Mouse (Mus musculus) right cerebral cortex, adult 2 months (tissue): ENCODE results near the gene Mustn1.

ENCODE experiments used
- DNase-seq, 2 experiments: peaks; one replicate each; pipeline ENCODE4 v3.0.0; 2021 to 2022; ENCODE audit warnings: low spot score in 2 of 2

Mustn1 gene

DNA sequence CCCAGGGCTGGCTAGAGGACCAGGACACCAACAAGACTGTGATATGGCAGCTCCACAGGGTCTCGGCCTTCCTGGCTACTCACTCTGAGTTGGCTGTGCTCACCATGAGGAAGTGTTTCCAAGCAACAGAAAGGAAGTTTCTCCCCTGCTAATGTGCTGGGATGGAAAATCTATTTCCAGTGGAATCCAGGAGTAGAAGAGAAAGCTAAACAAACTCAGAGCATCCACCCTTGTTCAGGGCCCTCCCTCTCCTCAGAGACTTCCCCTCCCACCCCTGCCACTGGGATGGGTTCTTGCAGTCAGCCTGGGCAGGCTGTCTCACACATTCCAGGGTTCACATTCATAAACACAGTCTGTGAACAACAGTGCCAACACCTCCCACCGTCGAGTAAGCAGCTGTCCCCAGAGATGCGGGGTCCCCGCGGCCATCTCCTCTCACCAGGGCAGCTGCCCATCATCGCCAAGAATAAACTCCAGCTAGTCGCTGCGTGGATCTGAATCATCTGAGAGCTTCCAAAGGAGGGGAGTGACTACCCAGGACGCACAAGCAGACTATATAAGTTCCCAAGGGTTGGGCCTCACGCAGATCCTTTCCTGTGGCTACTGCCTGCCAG, at the start of gene Mustn1:
Gene Mustn1 (plus strand): TSS at position 243 of the 614 bp plus-strand sequence.
- DNase-seq, result peak; percentile 45 to 46

DNA sequence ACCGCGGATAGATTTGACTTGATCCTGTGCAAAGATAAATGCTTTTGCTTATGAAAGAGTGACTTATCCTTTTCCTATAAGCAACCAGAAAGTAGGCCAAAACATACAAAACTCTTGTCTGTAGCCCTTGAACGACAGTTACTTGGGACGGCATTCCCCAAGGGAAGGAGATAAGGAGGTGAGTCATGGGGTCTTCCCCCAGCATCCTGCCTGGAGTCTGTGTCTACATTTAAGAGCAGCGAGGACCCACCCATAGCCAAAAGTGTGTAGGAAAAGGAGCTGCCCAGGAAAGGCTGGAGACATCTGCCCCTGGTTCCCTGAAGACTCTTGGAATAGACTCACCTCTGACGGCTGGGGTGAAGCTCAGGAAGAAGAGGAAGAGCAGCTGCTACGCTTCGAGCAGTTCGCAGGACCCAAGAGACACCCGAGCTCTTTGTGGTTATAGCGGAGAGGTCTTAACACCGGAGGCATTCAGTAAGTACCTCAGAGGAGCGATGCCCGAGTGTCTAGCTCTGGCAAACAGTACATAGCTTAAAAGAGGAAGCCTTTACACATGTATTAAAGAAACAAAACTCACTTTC, 41.5 kb upstream of the Mustn1 start:
- DNase-seq, result no peak

DNA sequence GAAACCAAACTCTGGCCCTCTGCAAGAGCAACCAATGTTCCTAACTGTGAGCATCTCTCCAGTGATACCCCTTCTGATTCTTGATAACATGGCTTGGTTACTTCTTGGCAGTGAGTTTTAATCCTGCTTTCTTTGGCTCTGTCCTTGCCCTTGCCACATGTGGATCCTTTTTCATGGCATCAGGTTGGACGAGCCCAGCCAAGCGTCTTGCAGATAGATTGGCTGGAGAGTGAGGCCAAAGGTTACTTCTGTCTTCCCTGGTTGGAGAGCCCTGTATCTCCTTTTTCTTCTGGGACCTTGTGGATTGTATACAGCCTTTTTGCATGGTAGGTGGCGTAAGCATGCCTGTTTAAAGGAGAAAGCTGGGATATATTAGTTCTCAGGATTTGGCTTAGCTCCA, 35.3 kb upstream of the Mustn1 start:
- DNase-seq, result no peak

DNA sequence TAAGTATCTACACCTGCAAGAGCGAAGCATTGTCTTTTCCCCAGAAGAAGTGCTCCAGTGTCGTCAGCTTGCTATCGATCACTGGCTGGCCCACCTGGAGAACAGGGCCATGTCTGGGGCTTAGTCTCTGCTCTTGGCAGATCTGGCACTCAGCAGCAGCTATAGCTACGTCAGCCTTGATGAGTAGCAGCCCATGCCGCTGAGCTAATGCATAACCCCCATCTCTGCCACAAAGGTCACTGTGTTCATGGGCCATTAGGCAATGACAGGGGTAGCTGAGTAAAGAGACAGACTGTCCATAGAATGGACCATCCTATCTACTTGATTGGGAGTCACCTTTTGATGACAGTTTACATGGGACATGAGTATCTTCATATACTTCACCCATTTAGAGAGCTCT, 28.5 kb upstream of the Mustn1 start:
- DNase-seq, result no peak

DNA sequence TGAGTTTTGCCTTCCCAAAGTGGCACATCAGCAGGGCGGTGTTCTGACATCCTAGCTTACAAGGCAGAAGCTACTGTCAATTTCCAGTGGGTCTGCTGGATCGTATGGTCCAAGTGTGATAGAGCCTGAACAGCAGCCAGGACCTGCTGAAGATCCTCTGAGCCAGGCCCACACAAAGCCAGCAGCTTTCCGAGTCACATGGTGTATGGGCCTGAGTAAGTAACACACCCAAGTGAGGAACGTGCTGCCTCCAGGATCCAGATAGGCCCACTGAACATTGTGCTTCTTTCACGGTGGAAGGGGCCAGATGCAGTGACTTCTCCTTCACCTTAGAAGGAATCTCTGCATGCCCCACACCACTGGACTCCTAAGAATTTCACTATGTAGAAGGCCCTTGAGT, 26.7 kb upstream of the Mustn1 start:
- no peak for DNase-seq

DNA sequence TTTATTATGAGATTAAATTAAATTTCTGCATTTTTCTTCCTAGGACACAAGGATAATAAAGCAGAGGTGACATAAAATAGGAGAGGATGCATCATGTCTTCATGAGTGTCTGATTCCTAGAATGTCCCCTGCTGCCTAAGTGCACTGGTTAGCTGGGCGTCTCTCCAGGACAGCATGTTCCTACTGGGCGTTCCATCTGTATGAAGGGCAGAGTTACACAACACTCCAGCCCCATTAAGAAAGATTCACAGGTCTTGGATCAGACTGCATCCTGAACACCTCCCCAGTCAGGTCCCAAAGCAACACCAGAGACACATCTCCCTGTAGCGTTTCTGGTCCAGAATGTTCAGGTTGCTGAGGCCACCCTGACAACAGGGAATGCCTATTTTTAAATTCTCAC, 23.7 kb upstream of the Mustn1 start:
- DNase-seq, result no peak

DNA sequence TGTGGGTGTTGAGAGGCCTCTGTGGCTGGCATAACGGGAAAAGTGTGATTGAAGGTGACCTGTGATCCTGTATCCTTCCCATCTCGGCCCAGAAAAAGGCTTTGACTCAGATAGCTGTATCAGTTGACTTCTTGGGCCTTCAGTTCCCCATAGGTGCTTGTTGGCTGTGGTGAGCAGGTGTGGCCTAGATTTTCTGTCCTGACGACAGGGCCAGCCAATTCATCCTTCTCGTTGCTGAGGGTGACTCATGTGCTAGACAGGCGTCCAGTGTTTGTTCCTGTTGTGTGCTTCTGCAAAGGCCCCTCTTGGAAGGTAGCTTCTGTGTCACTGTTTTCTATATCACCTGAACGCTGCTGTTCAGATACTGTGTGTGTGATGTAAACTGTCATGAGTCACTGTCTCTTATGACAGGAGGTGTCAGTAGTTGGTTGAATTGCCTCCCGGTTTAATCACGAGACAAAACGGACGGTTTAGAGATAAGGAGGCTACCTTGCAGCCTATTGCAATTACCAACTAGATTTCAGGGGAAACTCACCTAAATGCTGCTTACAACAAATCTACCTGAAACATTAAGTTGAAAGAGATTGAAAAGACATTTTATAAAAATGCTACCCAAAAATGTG, 22.0 kb upstream of the Mustn1 start:
- peak in 1 of 2 experiments; percentile 35 for DNase-seq

DNA sequence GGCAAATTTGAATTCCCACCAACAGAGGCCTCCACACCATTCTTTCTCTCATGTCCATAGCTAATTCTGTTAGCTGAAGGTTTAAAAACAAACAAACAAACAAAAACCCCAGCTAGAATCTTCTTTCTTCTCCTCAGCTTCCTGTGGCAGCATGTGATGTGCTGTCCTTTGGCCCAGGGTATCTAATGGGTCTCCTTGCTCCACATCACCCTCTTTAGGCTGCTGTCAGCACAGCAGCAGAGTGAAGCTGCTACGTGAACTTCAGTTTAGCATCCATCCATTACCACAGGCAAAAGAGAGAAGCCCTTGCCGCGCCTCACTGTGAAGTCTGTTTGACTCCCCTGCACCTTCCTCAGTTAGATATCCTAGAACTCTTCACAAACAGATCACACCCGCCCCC, 21.0 kb upstream of the Mustn1 start:
- no peak for DNase-seq

DNA sequence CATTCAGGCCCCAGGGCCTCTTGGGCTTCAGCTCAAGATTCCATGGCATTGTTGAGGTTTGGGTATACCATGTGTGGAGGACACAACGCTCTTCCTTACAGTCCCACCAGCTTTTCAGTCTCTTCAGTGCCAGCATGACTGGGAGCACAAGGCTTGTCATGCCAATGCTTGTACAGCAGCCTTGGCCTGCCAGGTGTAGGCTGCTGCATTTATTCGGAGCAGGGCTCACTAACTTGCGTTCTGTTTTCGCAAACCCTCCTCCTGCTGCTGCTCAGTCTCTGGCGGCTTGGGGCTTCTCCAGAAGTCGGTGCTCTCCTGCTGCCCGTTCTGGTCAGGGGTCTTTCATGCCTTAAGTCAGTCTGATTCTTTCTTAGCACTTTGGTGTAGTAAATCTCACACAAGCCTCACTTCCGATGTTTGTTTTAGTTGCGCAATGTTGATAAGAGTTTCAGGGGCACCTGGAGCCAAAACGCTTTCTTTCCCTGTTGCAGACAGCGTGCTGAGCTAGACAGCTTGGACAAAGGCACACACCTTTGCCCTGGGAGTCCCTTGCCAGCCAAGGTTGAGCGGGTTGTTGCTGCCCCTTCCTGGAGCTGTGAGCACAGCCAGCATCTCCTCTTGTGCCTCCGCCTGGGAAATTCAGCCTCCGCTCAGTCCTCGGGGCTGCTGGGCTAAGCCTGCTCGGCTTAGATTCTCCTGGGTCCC, 17.4 kb upstream of the Mustn1 start:
- DNase-seq, result no peak

DNA sequence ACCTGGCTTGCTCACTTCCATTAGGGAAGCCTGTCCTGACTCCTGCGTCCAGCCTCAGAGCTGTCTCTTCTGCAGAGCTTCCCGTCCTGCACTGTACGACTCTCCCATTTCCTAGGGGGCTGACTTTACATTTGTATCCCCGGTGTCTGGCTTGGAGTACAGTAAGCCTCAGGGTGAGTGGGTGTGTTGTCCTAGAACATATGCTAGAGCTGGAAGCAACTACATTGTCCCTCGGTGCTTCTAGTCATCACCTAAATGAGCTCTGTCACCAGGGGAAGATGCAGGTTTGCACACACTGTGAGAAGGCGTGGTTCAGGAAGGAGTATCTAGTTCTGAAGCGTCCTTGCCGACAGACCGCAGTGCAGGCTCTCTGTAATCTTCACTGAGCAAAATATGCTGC, 16.6 kb upstream of the Mustn1 start:
- DNase-seq, result no peak

DNA sequence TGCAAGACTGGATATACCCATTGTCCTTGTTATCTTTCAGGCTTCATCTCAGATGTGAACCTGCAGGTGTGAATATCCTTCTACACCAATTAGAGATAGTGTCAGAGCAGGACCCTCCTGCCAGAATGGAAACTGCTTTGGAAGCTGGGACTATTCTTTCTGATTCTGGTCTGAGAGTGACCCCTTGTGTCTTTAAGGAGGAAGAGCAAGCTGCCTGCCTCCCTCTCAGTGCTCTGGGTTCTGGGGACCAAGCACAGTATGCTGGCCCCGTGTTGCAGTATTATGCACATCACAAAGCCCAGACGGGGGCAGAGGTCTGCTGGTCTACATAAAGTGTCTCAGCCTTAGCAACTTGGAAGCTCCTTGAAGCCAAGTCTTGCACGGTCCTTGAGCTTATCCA, 13.7 kb upstream of the Mustn1 start:
- DNase-seq, result no peak

DNA sequence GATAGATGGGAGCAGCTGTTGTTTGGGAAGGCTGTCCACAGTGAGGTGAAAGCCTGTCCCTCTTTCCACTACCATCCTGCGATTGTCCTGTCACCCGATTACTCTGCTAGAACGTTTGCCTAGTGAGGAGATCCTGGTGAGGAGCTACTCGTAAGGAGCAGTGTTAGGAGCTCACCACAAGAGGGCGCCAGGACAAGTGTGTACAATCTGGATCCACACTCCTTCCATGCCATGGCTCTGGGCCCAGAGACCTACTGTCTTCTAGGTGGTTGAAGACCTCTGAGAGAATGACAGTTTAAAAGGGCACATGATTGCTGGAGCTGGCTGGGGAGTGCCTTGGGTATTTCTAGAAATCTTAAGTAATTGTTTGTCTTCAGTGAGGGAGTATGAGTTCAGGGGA, 12.0 kb upstream of the Mustn1 start:
- peak; percentile 74 to 78 for DNase-seq

DNA sequence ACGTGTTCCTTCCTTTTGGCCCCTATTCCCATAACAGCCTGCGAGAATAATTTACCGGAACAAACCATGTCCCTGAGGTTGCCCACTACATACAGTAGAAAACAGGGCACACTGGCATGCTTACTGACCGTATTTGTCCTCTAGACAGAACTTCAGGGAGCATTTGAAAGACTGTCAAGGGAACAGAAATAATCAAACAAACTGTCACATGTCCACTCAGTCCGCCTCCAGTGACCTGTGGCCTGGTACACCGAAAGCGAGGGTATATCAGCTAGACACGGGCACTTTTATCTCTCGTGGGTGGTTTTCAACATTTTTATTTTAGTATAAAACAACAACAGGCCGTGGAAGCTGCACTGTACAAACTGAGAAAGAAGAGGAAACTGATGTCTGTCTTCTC, 10.2 kb upstream of the Mustn1 start:
- DNase-seq, result no peak

DNA sequence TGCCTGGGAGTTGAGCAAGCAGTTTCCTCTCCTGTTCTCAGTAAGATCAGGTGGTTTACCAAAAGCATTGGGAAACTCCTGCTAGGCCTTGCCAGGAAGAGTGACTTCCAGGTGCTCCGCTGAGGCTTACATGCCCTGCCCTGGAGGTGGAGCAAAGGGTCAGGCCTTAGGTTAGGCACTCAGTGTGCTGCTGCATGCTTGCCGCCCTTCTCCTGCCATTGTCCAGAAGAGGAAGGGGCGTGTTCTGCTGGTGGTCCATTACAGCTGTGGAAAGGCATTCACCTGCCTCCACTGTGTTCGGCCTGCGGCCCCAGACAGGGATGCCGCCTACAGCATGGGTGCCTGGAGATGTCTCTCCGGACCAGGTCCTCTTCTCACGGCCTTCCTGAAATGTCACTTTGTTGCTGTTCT, 9.6 kb upstream of the Mustn1 start:
- no peak for DNase-seq

DNA sequence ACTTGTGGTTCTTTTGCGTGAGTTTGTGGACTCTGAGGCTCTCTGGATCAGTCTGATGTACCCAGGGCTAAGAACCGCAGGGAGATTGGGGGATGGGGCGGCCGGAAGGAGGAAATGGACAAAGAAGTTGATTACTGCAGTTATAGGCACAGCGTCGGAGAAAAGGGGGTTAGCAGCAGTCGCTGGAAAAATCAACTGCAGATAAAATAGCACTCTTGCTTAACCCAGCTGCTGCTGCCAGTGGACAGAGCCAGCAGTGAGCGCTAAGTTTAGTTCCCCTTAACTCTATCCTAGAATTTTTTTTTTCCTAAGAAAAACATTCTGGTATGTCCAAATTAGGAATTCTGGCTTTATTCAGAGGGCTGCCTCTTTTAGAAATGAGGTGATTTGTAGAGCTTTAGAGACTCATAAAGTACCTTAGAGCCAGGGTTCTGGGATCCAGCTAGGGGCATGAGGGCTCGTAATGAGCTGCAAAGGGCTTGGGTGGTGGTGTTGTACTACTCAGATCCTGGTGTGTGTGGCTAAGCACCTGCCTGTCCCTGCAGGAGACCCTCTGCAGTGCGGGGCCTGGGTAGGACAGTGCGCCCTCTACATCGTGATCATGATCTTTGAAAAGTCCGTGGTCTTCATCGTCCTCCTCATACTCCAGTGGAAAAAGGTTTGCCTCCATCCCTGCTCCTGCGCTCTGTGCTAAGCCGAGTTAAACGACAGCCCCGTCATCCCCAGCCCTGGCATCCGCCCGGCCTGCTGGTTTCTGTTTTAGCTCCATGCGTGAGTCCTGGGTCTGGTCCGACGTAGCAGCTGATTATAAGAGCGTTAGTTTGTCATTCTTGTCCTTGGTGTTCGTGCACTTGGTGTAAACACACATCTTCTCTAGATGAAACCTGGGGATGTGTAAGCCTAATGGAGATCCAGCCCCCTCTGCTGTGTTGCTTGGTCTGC, 8.5 kb upstream of the Mustn1 start:
- DNase-seq, result peak in 1 of 2 experiments; percentile 30

DNA sequence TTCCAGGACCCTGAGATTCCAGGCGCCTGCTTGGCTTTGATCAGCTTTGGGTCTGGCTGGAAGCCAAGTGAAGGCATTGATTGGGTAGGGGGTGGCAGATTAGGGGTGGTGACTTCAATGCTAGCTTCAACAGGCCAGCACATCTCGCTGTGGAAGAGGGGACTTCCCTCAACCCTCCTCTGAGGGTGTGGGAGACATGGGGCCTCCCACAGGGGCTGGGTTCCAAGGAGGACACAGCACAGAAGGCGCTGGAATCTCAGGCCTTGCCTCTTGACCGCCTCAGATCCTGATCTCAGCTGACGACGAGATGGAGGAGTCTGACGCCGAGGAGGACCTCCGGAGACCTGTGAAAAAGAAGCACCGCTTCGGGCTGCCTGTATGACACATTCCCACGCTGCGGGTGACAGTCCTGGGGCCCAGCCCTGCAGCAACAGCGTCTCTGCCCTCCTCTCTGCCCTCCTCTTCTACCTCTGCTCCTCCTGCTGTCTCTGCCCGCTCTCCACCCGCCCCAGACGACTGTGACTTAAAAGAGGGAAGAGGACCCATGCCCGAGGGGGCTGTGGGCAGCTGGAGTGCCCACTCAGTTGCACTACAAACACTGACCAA, 4.8 kb upstream of the Mustn1 start:
- no peak for DNase-seq

DNA sequence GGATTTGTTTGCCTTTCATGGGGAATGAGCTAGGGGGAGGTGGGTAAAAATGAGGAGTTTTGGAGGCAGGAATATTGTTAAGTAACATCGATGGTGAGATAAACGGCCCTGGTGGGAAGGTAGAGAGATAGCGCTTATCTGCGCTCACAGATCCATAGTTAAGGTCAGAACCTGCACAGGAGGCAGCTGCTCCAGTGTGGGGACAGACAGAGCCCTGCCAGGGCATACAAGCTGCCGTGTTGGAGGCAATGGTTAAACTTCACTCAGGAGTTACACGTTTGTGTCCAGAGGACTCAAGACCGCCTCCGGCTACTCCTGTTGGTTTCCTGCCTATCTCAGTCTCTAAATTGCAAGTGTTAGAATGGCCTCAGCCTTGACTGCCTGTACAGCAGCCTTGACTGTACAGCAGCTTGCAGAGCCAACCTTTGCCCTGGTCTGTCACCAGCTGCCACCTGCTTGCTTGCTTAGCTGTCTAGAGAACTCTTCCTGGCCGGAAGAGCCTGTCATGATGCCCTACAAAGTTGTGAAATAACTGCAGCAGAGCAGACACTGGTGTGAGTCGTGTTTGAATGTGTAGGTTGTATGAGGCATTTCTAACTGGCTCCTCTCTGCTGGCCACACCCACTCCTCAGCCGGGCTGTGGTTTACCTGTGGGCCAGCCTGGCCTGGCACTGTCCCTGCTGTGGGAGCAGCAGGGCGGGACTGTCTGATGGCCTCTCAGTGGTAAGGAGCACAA, 3.7 kb upstream of the Mustn1 start:
- DNase-seq, result no peak

DNA sequence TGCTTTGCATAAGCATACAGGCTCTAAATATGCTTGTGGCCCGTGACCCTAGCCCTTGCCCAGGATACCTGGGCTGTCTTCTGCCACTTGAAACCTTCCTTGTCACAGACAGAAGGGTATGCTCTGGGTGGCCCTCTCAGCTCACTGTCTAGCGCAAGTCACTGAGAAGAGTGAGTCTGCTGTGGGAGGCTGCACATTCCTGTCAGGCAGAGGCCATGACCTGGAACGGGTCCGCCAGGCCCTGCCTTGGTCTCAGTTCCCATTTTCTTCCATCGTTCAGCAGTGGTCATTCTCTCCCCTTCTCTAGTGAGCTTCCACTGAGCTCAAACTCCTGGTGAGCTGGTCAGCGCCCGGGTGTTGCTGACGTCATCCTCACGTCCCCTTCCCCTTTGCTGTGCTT, 3.0 kb upstream of the Mustn1 start:
- DNase-seq, result no peak

DNA sequence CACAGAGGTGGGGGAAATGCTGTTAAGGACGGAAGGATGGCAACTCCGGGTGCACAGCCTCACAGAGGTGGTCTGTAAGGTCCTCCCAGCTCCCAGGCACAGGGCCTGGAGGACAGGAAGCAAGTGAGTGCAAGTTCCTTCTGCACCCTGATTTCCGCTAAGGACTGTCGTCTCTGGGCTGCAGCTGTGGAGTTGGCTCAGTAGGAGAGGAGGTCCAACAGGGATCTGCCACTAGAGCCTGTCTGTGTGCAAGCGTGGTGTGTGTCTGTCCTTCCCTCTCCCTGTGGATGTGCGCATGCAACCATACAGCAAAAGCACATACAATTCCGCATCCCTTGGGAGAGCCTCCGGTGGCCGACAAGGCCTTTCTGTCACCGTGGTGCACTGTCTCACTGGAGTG, 2.5 kb upstream of the Mustn1 start:
- no peak for DNase-seq

DNA sequence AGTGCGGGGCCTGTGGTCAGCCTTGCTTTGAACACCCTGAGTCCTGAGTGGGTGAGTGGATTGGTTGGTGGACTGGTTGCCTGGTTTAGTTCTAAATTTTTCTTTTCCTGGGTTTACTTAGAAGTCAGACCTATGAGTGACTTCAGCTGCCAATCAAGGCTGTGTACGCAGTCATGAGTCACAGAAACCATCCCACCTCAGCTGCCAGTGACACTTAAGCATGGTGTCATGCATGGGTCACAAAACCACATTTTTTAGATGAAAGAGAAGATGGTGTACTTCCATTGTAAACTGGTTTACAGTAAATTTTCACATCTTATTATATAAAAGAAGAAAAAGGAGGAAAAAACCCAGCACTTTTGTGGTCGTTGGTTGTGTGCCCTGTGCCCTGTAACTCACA, 1.2 kb upstream of the Mustn1 start:
- DNase-seq, result no peak

DNA sequence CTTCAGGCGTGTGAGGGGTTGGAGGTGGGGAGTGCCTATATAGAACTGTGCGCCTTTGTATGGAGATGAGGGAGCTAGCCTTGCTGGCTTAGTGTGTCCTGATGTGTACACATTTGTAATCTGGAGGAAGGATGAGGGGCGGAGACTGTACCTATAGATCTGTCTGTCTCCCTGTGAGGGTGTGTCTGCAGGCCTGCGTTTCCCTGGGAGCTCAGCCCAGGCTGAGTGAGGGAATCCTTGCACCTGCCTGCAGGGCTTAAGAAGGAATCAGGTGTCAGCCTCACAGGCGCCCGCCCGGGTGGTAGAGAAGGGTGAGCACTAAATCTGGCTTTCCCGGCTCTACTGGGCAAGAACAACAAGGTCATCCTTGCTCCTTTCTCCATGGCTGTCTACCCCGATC, 794 bp downstream of the Mustn1 start:
- no peak for DNase-seq
